Mouse (Mus musculus) lung, adult 2 months (tissue): ENCODE measurements around the gene Cspg5.

ENCODE experiments used
- CTCF ChIP-seq: fragments of 200-500 bp; IDR thresholded peaks from 2 replicates; pipeline ENCODE4 v1.5.1; 2011; ENCODE audit warnings: mild to moderate bottlenecking, low read length, control low read depth; ENCODE audit not compliant: insufficient read depth
- POLR2A ChIP-seq: fragments of 200-500 bp; IDR thresholded peaks from 2 replicates; pipeline ENCODE4 v1.6.1; 2011; ENCODE audit warnings: low read depth, mild to moderate bottlenecking, control low read depth, low read length, borderline replicate concordance; ENCODE audit errors: extremely low read depth

GRCm38 (mm10) chr9:110246321-110246640 is 2.7 kb downstream of the Cspg5 start:
- TF ChIP-seq CTCF (no peak), POLR2A (no peak)
